Mouse (Mus musculus): Measurements from ENCODE around the gene Gnl3.

Gnl3 gene

DNA sequence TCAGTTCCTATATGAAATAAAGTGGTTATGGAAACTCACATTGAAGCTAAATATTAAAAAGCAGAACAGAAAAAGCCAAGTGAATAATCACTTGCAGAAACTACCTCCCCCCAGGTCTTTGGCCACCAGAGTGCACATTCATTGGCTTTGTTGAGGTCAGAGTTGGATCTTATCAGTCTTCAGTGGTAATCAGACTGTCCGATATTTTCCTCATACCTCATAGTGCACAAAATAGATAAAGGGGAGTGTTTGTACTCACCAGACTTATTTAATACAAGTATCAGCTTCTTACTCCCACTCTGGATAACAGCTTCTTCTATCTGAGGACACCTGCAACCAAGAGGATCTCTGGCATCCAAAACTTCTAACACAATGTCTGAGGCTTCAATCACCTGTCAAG, 2.9 kb downstream of the Gnl3 start:
- Histone ChIP-seq H3K36me3 (ENCODE audit: insufficient read depth, low read length) (peaks cover 72% of the 10 kb centered on the region), H3K4me3 (replicated peaks; ENCODE audit: low read length) (peak overlapping the region; percentile 97), H3K27me3 (ENCODE audit: insufficient read depth, low read length) (no peaks in the 10 kb centered on the region), H3K9me3 (ENCODE audit: low read length) (no peaks in the 10 kb centered on the region), H3K4me1 (replicated peaks; ENCODE audit: low read depth, low read length) (peaks cover 50% of the 10 kb centered on the region)
- TF ChIP-seq POU5F1 (IDR thresholded peaks at IDR 0.05; ENCODE audit: borderline replicate concordance, low read length) (no peak), NANOG (IDR thresholded peaks at IDR 0.05; ENCODE audit: borderline replicate concordance, low read length) (no peak), CTCF (conservative IDR thresholded peaks at IDR 0.05; ENCODE audit: low read length) (no peak)

DNA sequence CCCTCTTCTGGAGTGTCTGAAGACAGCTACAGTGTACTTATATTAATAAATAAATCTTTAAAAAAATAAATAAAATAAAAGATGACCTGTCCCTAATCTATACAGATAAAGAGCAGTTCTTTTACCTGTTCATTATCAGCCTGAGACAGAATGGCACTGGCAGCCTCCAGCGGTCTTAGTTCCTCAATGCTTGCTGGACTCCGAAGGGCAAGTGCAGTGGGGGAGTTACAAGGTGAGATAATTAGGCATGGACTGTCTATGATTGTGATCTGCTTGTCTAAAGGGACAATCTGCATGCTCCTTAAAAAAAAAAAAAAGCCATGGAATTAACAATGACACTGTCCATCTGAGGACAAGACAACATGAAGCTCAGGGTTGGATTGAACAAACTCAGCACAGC, 5.0 kb downstream of the Gnl3 start:
- no peak for TF ChIP-seq NANOG (IDR thresholded peaks at IDR 0.05; ENCODE audit: borderline replicate concordance, low read length)
- TF ChIP-seq CTCF (conservative IDR thresholded peaks at IDR 0.05; ENCODE audit: low read length) = no peak
- no peak for TF ChIP-seq POU5F1 (IDR thresholded peaks at IDR 0.05; ENCODE audit: borderline replicate concordance, low read length)
- H3K4me1 ChIP-seq (replicated peaks; ENCODE audit: low read depth, low read length) = peaks cover 40% of the 10 kb centered on the region
- no peaks in the 10 kb centered on the region for H3K27me3 ChIP-seq (ENCODE audit: insufficient read depth, low read length)

DNA sequence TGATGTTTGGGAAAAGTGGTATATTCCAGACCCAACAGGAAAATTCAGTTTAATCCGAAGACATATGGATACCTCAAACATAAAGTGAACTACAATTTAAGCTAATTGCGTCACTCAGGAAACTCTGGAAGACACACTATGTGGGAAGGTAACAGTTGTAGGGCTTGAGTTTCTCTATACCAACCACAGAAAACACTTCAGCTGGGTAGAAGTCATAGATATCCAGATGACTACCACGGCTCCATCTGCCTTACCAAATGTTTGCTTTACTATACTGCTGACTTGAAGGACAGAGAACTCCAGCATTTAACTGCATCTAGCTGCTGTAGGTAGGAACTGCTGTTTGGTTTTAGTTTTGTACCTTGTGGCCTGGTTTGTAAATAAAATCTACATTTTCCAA, 7.4 kb downstream of the Gnl3 start:
- TF ChIP-seq NANOG (IDR thresholded peaks at IDR 0.05; ENCODE audit: borderline replicate concordance, low read length) = no peak
- no peak for TF ChIP-seq POU5F1 (IDR thresholded peaks at IDR 0.05; ENCODE audit: borderline replicate concordance, low read length)
- no peak for TF ChIP-seq CTCF (conservative IDR thresholded peaks at IDR 0.05; ENCODE audit: low read length)
- no peak overlapping the region for H3K4me3 ChIP-seq (replicated peaks; ENCODE audit: low read length)
- H3K9me3 ChIP-seq (ENCODE audit: low read length) = no peaks in the 10 kb centered on the region
- H3K27me3 ChIP-seq (ENCODE audit: insufficient read depth, low read length) = no peaks in the 10 kb centered on the region
- peaks cover 94% of the 10 kb centered on the region for H3K36me3 ChIP-seq (ENCODE audit: insufficient read depth, low read length)
- H3K4me1 ChIP-seq (replicated peaks; ENCODE audit: low read depth, low read length) = peaks cover 30% of the 10 kb centered on the region

More for the DNA sequence above, 5.0 kb downstream of the Gnl3 start:
- Histone ChIP-seq H3K9me3 (ENCODE audit: low read length) (no peaks in the 10 kb centered on the region), H3K36me3 (ENCODE audit: insufficient read depth, low read length) (peaks cover 91% of the 10 kb centered on the region), H3K4me3 (replicated peaks; ENCODE audit: low read length) (no peak overlapping the region)

DNA sequence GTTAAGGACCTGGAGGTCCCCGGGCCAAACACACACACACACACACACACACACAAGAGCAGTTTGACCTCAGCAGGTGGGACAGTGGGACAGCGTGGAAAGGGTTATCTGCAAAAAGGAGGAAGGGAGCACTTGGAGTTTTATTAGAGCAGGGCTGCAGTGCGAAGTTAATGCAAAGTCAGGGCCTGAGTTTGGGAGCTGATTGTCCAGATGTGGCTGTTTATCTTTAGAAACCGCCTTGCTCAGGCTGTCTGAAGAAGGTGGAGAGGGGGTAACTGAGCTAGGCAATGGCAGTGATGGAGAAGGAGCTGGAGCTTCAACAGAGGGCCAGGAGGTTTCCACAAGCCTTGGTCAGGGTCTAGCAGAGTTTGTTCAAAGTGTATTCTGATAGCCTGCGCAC, 12.2 kb downstream of the Gnl3 start:
- no peak for TF ChIP-seq POU5F1 (IDR thresholded peaks at IDR 0.05; ENCODE audit: borderline replicate concordance, low read length)
- no peak for TF ChIP-seq CTCF (conservative IDR thresholded peaks at IDR 0.05; ENCODE audit: low read length)
- no peak for TF ChIP-seq NANOG (IDR thresholded peaks at IDR 0.05; ENCODE audit: borderline replicate concordance, low read length)
- Histone ChIP-seq H3K4me3 (replicated peaks; ENCODE audit: low read length) (no peak overlapping the region), H3K36me3 (ENCODE audit: insufficient read depth, low read length) (peaks cover 47% of the 10 kb centered on the region), H3K27me3 (ENCODE audit: insufficient read depth, low read length) (peaks cover 9% of the 10 kb centered on the region; the same call in 1 of the 2 replicates), H3K4me1 (replicated peaks; ENCODE audit: low read depth, low read length) (peaks cover 4% of the 10 kb centered on the region), H3K9me3 (ENCODE audit: low read length) (no peaks in the 10 kb centered on the region)

DNA sequence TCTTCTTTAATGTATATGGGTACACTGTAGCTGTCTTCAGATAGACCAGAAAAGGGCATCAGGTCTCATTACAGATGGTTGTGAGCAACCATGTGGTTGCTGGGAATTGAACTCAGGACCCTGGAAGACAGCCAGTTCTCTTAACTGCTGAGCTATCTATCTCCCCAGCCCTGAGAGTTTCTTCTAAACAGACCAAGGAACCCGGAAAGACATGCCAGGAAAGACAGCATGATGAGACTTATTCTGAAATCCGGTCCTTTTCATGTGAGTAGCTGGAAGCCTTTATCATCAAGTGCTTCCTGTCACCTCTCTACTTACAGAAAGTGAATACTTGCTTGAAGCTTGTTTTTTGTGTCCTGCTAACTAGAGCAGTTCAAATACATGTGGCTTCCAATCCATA, 14.4 kb downstream of the Gnl3 start:
- peaks cover 15% of the 10 kb centered on the region for H3K4me1 ChIP-seq (replicated peaks; ENCODE audit: low read depth, low read length)
- peaks cover 9% of the 10 kb centered on the region; the same call in 1 of the 2 replicates for H3K27me3 ChIP-seq (ENCODE audit: insufficient read depth, low read length)
- no peak for TF ChIP-seq POU5F1 (IDR thresholded peaks at IDR 0.05; ENCODE audit: borderline replicate concordance, low read length)
- TF ChIP-seq CTCF (conservative IDR thresholded peaks at IDR 0.05; ENCODE audit: low read length) = no peak
- no peak for TF ChIP-seq NANOG (IDR thresholded peaks at IDR 0.05; ENCODE audit: borderline replicate concordance, low read length)
- H3K9me3 ChIP-seq (ENCODE audit: low read length) = no peaks in the 10 kb centered on the region
- peaks cover 26% of the 10 kb centered on the region for H3K36me3 ChIP-seq (ENCODE audit: insufficient read depth, low read length)
- no peak overlapping the region for H3K4me3 ChIP-seq (replicated peaks; ENCODE audit: low read length)

DNA sequence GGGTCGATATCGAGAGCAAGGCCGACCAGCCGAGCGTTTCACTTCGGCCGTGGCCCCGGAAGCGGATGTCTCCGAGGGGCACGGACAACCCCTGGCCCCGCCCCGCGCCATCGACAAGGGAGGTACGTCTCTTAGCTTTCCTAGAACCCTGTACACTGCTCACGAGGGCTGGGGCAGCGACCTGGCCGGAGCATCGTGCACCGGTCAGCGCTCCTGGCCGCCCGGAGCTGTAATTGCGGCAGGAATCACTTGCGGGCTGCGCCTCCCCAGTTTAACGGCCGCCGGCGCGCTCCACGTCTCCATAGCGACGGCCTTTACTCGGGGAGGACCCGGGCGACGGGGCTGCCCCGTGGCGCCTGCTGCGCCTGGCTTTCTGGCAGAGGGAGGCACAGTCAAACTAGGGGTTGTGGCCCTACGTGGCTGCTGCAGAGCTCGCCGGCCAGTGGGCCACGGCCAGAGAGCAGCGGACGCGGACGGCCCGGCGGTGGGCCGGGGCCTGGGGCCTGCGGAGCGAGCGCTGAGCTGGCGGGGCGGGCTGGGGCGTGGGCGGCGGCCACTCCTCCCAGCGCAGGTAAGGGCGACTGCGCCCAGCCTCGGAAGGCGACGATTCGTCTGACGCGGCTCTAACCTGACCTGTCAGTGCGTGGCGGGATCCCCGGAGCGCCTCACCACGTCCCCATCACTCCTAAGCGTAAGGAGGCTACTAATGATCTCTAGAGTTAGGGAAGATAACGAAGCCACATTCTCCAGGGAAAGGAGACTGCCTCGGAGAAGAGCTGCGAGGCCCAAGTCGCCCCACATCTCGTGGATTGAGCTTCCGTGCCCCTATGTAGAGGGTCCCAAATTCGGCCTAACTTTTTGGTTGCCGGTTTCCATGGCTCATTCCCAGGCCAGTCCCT, 17.4 kb downstream of the Gnl3 start, which contains the start of the genes Glt8d1 and Spcs1:
Glt8d1 (plus strand) TSS at position 94 of the 899 bp plus-strand sequence.
Spcs1 (minus strand) TSS at position 366 of the 899 bp plus-strand sequence.
- Histone ChIP-seq H3K4me3 (replicated peaks; ENCODE audit: low read length) (peak within 1 kb of the TSS; percentile 95), H3K36me3 (ENCODE audit: insufficient read depth, low read length) (0 out of 2 replicates have a peak, but pooled peaks cover under 1% of the 10 kb centered on the region), H3K9me3 (ENCODE audit: low read length) (no peaks in the 10 kb centered on the region), H3K27me3 (ENCODE audit: insufficient read depth, low read length) (peaks cover 9% of the 10 kb centered on the region; the same call in 1 of the 2 replicates), H3K4me1 (replicated peaks; ENCODE audit: low read depth, low read length) (peaks cover 17% of the 10 kb centered on the region)
- no peak for TF ChIP-seq CTCF (conservative IDR thresholded peaks at IDR 0.05; ENCODE audit: low read length)
- TF ChIP-seq POU5F1 (IDR thresholded peaks at IDR 0.05; ENCODE audit: borderline replicate concordance, low read length) = no peak
- TF ChIP-seq NANOG (IDR thresholded peaks at IDR 0.05; ENCODE audit: borderline replicate concordance, low read length) = no peak

DNA sequence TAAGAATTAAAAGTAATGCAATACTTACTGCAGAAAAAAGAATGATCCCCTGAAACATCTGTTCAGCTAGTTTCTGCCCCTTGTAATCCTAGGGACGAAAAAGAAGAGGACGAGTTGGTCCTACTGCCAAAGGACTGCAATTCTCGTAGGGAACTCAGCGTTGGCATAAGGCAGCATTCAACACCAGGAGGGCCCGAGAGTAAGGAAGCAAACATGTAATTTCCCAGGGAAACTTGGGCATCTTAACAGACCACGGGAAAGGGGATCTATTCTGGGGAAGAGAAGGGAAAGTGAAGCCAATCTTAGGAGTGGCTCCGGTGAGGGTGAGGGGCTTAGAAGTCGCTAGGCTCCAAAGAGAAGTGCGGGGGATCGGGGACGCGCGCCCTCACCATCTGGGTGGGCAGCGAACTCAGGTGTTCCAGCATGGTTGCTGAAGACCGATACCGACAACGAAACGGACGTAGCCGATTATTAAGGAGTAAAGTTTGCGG, 18.1 kb downstream of the Gnl3 start:
- Histone ChIP-seq H3K27me3 (ENCODE audit: insufficient read depth, low read length) (peaks cover 9% of the 10 kb centered on the region; the same call in 1 of the 2 replicates), H3K36me3 (ENCODE audit: insufficient read depth, low read length) (no peaks in the 10 kb centered on the region), H3K4me1 (replicated peaks; ENCODE audit: low read depth, low read length) (peaks cover 20% of the 10 kb centered on the region), H3K4me3 (replicated peaks; ENCODE audit: low read length) (peak overlapping the region; percentile 95), H3K9me3 (ENCODE audit: low read length) (no peaks in the 10 kb centered on the region)
- TF ChIP-seq POU5F1 (IDR thresholded peaks at IDR 0.05; ENCODE audit: borderline replicate concordance, low read length) = no peak
- no peak for TF ChIP-seq CTCF (conservative IDR thresholded peaks at IDR 0.05; ENCODE audit: low read length)
- TF ChIP-seq NANOG (IDR thresholded peaks at IDR 0.05; ENCODE audit: borderline replicate concordance, low read length) = no peak

DNA sequence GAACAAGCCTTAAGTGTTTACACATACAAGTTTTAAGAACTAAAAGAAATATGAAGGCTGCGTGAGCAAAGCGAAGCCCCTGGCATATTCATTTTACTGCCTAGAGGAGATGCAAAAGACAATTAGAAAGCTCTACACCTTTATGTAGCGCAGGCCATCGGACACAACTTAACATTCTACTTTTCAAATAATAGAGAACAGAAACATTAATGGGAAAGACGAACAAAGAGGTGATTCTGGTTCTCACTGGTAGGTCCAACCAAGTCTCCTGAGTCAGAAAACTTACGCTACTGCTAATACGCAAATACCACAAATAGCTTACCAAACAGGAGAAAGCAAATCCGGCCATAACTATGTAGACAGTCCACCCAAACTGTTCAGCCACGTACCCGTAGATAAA, 18.6 kb downstream of the Gnl3 start:
- peaks cover 20% of the 10 kb centered on the region for H3K4me1 ChIP-seq (replicated peaks; ENCODE audit: low read depth, low read length)
- TF ChIP-seq POU5F1 (IDR thresholded peaks at IDR 0.05; ENCODE audit: borderline replicate concordance, low read length) (no peak), CTCF (conservative IDR thresholded peaks at IDR 0.05; ENCODE audit: low read length) (no peak), NANOG (IDR thresholded peaks at IDR 0.05; ENCODE audit: borderline replicate concordance, low read length) (no peak)
- H3K27me3 ChIP-seq (ENCODE audit: insufficient read depth, low read length) = peaks cover 9% of the 10 kb centered on the region; the same call in 1 of the 2 replicates
- no peaks in the 10 kb centered on the region for H3K36me3 ChIP-seq (ENCODE audit: insufficient read depth, low read length)
- H3K4me3 ChIP-seq (replicated peaks; ENCODE audit: low read length) = peak overlapping the region; percentile 95
- no peaks in the 10 kb centered on the region for H3K9me3 ChIP-seq (ENCODE audit: low read length)

All from E14TG2a.4 (cell line).